Mouse (Mus musculus) ES-E14 (cell line): ENCODE results near the gene Crxos. TPM values are rescaled to one million over a fixed set of nuclear protein-coding genes. Genes with fewer than 3 reads are reported as not detected.

ENCODE experiments used
- DNase-seq: peaks from one replicate; pipeline ENCODE4 v3.0.0-alpha.2; 2013; ENCODE audit warnings: low read depth, low spot score
- H3K27ac ChIP-seq: 2 replicates; pipeline ENCODE4 v1.5.1; 2012; ENCODE audit warnings: low read depth, mild to moderate bottlenecking, low read length, moderate library complexity, mixed read lengths; ENCODE audit not compliant: poor library complexity, insufficient read depth, severe bottlenecking
- H3K36me3 ChIP-seq: 2 replicates; pipeline ENCODE4 v1.6.1; 2012; ENCODE audit warnings: mild to moderate bottlenecking, low read length, moderate library complexity, mixed read lengths; ENCODE audit not compliant: control insufficient read depth, poor library complexity, insufficient read depth, severe bottlenecking
- H3K4me1 ChIP-seq, 2 experiments: fragments of 150-350 bp in 1 of 2; sonication (generic) in 1 of 2; 2 replicates each; pipeline ENCODE4 v1.6.1; 2012; ENCODE audit warnings: low read length in 2 of 2, mild to moderate bottlenecking in 1 of 2, mixed read lengths in 1 of 2; ENCODE audit not compliant: control insufficient read depth in 2 of 2, insufficient read depth in 2 of 2, poor library complexity in 1 of 2
- H3K4me3 ChIP-seq, 2 experiments: fragments of 150-350 bp in 1 of 2; sonication (generic) in 1 of 2; 2 replicates each; pipeline ENCODE4 v1.5.1; 2012; ENCODE audit warnings: low read length in 2 of 2, low read depth in 1 of 2, mild to moderate bottlenecking in 1 of 2, mixed read lengths in 1 of 2; ENCODE audit not compliant: insufficient read depth in 1 of 2, poor library complexity in 1 of 2, severe bottlenecking in 1 of 2
- H3K9ac ChIP-seq: 2 replicates; pipeline ENCODE4 v1.6.1; 2012; ENCODE audit warnings: low read depth, mild to moderate bottlenecking, low read length, mixed read lengths; ENCODE audit not compliant: poor library complexity, insufficient read depth, severe bottlenecking
- H3K9me3 ChIP-seq: fragments of 150-350 bp; sonication (generic); 2 replicates; pipeline ENCODE4 v1.6.1; 2012; ENCODE audit warnings: low read depth, mild to moderate bottlenecking, low read length; ENCODE audit not compliant: control insufficient read depth, insufficient read depth
- CHD2 ChIP-seq: IDR thresholded peaks from 2 replicates; pipeline ENCODE4 v1.6.1; 2014; ENCODE audit warnings: mild to moderate bottlenecking, low read depth, low read length, inconsistent platforms
- HCFC1 ChIP-seq: IDR thresholded peaks from 2 replicates; pipeline ENCODE4 v1.6.1; 2012; ENCODE audit warnings: low read length, inconsistent platforms, borderline replicate concordance; ENCODE audit not compliant: insufficient read depth
- MAFK ChIP-seq: IDR thresholded peaks from 2 replicates; pipeline ENCODE4 v1.6.1; 2014; ENCODE audit warnings: mild to moderate bottlenecking, low read depth, low read length, inconsistent platforms; ENCODE audit not compliant: insufficient read depth
- ZC3H11A ChIP-seq: IDR thresholded peaks from 2 replicates; pipeline ENCODE4 v1.6.1; 2012; ENCODE audit warnings: low read depth, mild to moderate bottlenecking, inconsistent platforms, low read length, borderline replicate concordance
- ZNF384 ChIP-seq: IDR thresholded peaks from 2 replicates; pipeline ENCODE4 v1.6.1; 2012; ENCODE audit warnings: low read depth, low read length, inconsistent platforms
- in situ Hi-C, 2 experiments: fragments of 600-800 bp; cut with MboI; formaldehyde crosslinking; loops; one replicate each; pipeline ENCODE4 v1.15.1; 2025; ENCODE audit warnings: low sequenced_read_pairs in 2 of 2, inconsistent platforms in 1 of 2; ENCODE audit not compliant: unreplicated experiment in 2 of 2
- total RNA-seq: library from RNA; depleted of rRNA; stranded (reverse); fragments of 300-350 nt; gene quantifications from 2 replicates; pipeline ENCODE4 v1.2.3, GENCODE M21; 2012; rRNA removed

Crxos gene
- total RNA-seq, result 4.2 and 19.1 TPM in 2 replicates

DNA sequence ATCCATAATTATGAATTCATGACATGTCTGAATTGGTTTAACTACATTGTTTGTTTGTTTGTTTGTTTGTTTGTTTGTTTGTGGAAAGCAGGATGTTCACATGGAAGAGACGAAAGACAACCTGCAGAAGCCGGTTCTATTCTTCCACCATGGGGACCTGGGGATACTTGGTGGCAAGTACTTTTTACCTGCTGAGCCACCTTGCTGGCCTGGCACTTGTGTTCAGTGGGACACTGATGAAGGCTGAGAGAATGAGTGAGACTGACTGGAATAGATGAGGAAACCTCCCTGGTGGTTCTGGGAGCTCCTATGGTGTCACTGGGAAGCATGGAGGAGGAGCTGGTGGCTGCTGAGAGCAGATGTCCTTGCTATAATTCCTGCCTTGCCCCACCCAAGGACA lies at the start of gene Crxos:
Gene Crxos (plus strand): TSS at position 301 of the 400 bp plus-strand sequence.
- no peaks in the 10 kb centered on the region for H3K9me3 ChIP-seq
- no peaks in the 10 kb centered on the region for H3K36me3 ChIP-seq
- no peak within 1 kb of the TSS for H3K4me3 ChIP-seq
- no peak for TF ChIP-seq HCFC1
- TF ChIP-seq ZC3H11A, result no peak
- TF ChIP-seq MAFK, result no peak
- no peak for TF ChIP-seq ZNF384
- H3K9ac ChIP-seq, result no peak within 1 kb of the TSS
- H3K27ac ChIP-seq, result no peak within 1 kb of the TSS
- no peak for DNase-seq
- in situ Hi-C loops, result no loop called here
- no peaks in the 10 kb centered on the region for H3K4me1 ChIP-seq

- Histone ChIP-seq H3K9ac (no peak within 1 kb of the TSS), H3K4me3 (no peak within 1 kb of the TSS), H3K9me3 (no peaks in the 10 kb centered on the region), H3K36me3 (no peaks in the 10 kb centered on the region), H3K4me1 (no peaks in the 10 kb centered on the region), H3K27ac (no peak within 1 kb of the TSS)
- no peak for DNase-seq
- TF ChIP-seq ZNF384 (no peak), MAFK (no peak), ZC3H11A (no peak), CHD2 (no peak), HCFC1 (no peak)
- in situ Hi-C loops, result no loop called here
Observed at GRCm38 (mm10) chr7:15839578-15839977, 42.8 kb upstream of the Crxos start, which contains the start of gene Obox6. Gene Obox6, minus strand, starts transcription at chr7:15839678.

GRCm38 (mm10) chr7:15859657-15860056 lies 22.8 kb upstream of the Crxos start:
- in situ Hi-C loops, result no loop called here
- no peak overlapping the region for H3K4me3 ChIP-seq
- no peaks in the 10 kb centered on the region for H3K36me3 ChIP-seq
- H3K9ac ChIP-seq, result no peak overlapping the region
- no peak overlapping the region for H3K27ac ChIP-seq
- DNase-seq, result no peak
- H3K9me3 ChIP-seq, result no peaks in the 10 kb centered on the region
- H3K4me1 ChIP-seq, result no peaks in the 10 kb centered on the region
- TF ChIP-seq ZNF384 (no peak), HCFC1 (no peak), ZC3H11A (no peak), CHD2 (no peak), MAFK (no peak)

- in situ Hi-C loops, result no loop called here
- no peaks in the 10 kb centered on the region for H3K9me3 ChIP-seq
- H3K27ac ChIP-seq, result no peak overlapping the region
- no peak for DNase-seq
- no peak overlapping the region for H3K9ac ChIP-seq
- no peak for TF ChIP-seq ZNF384
- no peak for TF ChIP-seq ZC3H11A
- no peaks in the 10 kb centered on the region for H3K36me3 ChIP-seq
- H3K4me1 ChIP-seq, result no peaks in the 10 kb centered on the region
- H3K4me3 ChIP-seq, result no peak overlapping the region
Observed at GRCm38 (mm10) chr7:15864104-15864503, 18.3 kb upstream of the Crxos start.

- DNase-seq, result no peak
- H3K36me3 ChIP-seq, result no peaks in the 10 kb centered on the region
- H3K27ac ChIP-seq, result no peak within 1 kb of the TSS
- H3K9me3 ChIP-seq, result no peaks in the 10 kb centered on the region
- in situ Hi-C loops, result no loop called here
- H3K9ac ChIP-seq, result no peak within 1 kb of the TSS
- H3K4me1 ChIP-seq, result peaks cover 0 to 5% of the 10 kb centered on the region in 2 experiments; a peak in 1 of 4 replicates
- TF ChIP-seq HCFC1 (no peak), CHD2 (no peak), ZC3H11A (no peak), ZNF384 (no peak), MAFK (no peak)
- no peak within 1 kb of the TSS for H3K4me3 ChIP-seq
Observed at GRCm38 (mm10) chr7:15879756-15880155, 2.7 kb upstream of the Crxos start, which contains the start of gene Crx. Gene Crx, minus strand, starts transcription at chr7:15879968.
